Mouse (Mus musculus) natural killer cell, adult 2 months (primary cell): Measurements from ENCODE around the gene Bfar.
"Not testable (repeated sequence)": the region's sequence is repeated elsewhere in the genome, so short reads cannot be mapped to it uniquely, and the experiment has no call there.

Experiments
- DNase-seq, 2 experiments: peaks; one replicate each; pipeline ENCODE4 v3.0.0; 2022; ENCODE audit warnings: low spot score in 2 of 2

Gene Bfar

DNA sequence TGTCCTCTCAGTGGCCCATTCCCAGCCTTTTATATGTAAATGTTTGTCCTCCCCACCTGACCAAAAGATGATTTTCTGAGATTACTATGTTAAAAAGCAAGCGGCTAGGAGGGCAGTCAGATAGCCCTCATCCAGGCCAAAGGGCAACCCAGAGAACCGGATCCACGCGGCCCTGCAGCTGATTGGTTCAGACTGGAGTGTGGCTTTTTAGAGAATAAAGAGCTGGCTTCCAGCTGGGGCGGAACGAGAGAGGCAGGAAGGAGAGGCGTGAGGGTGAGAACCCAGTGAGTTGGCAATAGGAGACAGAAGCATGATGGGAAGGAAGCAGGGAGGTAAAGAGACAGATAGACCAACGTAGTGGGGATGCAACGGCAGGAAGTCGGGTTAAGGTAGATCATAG, 51.3 kb downstream of the Bfar start:
- no peak for DNase-seq

DNA sequence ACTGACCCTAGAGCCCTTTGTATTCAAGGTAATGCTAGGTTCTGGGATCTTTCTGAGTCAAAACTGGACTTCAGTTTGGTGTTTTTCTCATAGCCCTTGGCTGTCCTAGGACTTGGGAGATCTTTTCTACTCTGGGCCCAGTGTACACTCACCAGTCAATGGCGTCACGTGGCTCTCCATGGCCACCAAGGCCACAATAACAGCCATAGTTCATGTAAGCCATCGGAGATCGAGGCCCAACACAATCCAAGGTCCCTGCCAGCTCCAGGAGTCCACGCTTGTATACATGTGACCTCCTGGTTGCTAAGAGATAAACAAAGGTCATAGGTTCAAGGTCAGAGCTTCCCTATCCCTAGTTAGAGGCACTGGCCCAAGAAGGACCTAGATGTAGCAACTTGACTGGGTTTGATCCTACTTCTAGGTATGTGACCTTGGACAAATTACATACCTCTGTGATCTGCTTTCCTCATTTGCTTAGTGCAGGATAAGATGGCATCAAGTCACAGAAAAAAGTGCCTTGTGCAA, 56.2 kb downstream of the Bfar start:
- DNase-seq, result no peak

DNA sequence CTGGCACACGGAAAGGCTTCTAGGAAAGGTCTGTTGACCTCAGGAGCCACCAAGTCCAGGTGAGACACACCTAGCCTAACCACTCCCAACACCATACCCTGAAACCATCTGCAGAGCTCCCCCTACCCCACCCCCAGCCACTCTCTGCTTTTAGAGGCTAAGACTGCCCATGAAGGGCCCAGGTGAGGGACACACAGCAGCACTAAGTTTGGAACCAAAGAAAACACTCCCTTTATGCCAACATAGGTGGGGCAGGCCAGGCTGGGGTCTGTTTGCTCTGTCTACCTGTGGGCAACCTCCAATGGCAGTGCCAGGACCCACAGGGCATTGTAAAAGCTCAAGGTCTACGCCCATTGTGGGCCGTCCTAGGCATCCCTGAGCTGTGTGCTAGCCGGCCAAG, 57.8 kb downstream of the Bfar start:
- no peak for DNase-seq

DNA sequence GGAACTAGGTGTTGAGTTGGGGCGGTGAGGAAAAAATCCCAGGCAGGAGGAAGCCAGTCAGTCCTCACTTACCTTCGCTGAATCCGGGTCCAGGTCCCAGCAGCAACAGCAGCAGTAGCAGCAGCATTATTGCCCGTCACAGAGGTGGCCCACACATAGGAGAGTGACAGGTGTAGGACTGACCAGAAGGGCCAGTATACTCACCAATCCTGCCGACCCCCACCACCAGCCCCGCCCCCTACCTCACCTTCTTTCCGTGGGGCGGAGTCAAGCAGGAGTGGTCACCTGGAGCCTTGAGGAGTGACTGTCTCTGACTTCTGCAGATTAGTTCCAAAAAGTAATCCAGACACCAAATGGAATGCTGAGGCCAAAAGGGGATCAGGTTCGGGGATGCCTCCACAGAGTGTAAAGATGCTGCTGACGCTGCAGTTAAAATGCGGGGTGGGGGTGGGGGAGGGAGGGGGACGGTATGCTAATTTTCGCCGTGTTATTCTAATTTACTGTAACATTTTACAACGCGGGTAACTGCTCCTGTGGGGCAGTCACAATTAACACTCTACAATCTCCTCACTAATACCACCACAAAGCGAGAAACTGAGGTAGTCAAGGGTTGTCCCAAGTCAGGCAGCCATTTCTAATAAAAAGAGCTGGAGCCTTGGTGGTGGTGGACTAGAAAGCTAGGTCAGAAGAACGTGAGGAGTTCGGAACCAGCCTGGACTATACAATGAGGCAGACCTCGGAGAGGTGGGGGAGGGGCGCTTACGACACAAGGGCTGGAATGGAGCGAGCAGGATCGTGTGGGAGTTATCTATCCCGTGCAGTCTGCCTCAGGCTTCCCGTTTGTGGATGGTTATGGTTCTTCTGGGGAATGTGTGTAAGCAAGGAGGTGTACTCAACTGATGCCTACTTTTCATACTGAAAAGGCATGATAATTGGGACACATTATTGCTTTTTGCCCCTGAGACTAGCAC, 58.9 kb downstream of the Bfar start, which contains the start of gene Pla2g10:
Gene Pla2g10, minus strand, starts transcription at position 699 of the 971 bp plus-strand sequence.
- DNase-seq, result no peak

DNA sequence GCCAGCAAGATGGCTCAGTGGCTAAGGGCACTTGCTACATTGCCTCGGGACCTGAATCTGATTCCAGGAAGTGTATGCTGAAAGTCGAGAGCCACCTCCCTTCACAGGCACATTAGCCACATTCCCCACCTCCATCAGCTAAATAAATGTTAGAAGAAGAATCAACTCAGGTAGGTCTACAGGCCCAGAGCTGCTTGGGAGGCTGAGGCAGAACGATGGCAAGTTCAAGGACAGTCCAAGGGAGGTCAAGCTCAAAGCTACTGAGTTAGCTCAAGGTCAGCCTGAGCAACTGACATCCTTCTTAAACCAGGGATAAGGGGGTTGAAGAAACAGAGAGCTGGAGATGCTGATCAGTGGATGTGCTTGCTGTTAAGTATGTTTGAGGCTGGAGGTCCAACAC, 61.1 kb downstream of the Bfar start:
- no peak for DNase-seq

DNA sequence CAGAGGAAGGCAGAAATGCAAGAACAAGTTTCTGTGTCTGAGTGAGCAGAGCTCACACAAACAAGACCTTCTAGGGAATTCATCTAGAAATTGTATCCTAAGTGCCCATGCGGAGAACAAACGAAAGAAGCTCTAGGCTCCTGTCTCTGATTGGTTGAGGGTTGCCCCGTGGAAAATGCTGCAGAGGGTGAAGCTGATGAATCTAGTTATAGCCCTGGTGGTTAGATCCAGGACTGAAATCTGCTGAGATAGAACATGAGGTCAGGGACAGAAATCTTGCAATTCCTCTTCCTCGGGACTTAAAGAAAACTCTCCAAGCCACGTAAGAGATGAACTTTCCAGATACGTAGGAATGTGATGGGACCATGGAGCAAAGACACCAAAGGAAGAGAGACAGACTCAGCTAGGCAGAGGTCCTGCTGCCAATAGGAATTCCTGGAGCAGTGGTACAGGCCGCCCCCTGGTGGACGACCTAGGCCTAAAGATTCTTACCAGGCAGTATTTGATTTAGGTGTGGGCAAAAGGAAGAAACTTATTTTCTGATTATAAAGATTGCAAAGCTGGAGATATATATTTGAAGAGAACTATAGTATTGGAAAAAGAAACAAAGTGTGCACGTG, 62.0 kb downstream of the Bfar start:
- DNase-seq, result peak; percentile 28 to 53

DNA sequence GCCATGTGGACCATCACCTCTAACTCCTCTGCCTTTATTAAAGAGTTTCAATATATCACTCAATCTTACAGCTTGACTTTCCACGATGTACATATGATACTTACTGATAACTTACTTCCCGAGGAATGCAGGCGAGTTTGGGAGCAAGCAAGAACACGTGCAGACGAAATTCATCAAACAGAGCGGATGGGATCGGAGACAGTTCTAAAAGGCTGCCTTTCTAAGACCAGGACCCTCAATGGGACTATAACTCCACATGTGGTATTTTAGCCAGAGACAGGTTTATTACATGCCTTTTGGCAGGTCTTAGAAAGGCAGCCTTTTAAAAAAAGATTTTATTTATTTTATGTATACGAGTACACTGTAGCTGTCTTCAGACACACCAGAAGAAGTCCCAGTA, 64.3 kb downstream of the Bfar start:
- DNase-seq, result no peak

DNA sequence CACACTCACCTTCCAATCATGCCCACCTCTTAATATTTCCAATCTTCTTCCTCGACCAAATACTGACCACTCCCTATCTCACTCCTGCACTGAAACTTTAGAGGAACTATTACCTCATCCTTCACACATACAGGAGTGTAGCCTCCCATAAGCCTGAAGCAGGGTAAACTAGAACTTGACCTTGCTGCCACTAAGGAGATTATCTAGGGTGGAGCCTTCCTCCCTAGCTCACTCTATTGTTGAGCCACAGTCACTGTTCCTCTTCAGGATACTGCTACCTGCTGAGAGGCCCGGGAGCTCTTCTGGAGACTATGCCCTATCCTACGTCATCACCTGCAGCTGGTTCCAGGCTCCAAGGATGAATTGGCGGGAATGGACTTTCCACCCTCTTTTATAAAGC, 67.4 kb downstream of the Bfar start:
- DNase-seq, result not testable (repeated sequence)

DNA sequence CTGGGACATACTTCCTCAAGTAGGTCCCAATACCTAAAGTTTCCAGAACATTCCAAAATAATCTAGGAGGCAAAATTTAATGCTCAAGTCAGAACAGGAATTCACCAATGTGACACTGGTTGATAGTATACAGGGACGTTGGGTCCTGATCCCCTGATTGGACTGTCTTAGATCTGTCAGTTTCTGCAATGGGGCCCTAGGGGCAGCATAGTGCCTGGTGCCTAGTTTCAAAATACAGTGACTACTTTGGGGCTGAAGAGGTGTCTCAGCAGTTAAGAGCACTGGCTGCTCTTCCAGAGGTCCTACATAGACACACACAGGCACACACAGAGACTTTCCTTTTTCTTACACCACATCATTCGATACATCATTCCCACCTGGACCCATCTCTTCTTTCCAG, 69.2 kb downstream of the Bfar start:
- no peak for DNase-seq

DNA sequence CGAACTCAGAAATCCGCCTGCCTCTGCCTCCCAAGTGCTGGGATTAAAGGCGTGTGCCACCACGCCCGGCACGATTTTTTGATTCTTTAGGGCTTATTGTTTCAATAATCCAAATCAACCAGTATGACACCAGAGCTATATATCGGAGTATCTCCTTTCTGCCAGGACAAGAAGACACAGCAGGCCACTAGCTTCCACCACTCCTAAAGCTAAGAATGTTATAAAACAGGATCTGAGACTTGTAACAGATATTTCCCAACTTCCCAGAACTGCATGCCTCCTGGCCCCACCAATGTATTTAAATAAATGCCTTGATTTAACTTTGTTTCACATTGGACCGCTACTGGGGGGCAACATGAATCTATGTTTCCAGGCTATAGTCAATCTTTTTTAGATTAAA, 76.0 kb downstream of the Bfar start:
- DNase-seq, result no peak

DNA sequence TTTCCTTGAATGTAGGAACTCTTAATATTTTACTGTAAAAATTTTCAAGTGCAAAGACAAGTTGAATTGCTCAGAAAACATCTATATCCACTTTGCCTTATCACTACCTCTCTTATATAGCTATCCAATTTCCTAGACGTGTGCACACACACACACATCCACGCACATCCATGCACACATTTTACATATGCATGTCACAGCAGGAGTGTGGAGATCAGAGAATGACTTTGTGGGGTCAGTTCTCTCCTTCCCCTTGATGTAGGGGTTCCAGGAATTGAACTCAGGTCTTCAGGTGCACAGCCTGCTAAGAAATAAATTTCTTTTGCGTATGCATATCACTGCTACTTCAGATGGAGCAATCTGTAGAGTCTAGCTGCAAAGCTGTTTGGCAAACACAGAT, 76.5 kb downstream of the Bfar start:
- no peak for DNase-seq

DNA sequence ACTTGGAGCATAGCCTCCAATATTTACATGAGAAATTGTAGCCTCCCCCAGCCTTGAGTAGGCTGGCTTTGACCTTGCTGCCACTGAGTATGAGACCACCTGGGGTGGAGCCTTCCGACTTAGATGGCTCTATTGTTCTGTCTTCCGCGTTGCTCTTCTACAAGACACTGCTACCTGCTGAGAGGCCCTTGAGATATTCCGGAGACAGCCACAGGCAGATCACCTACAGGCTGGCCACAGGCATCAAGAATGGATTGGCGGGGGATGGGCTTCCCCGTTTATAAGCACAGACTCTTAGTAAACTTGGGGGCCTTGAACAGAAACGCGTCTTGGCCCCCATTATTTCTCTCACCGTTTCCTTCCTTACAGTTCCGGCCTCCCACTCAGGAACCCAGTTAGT, 77.2 kb downstream of the Bfar start:
- not testable (repeated sequence) for DNase-seq

DNA sequence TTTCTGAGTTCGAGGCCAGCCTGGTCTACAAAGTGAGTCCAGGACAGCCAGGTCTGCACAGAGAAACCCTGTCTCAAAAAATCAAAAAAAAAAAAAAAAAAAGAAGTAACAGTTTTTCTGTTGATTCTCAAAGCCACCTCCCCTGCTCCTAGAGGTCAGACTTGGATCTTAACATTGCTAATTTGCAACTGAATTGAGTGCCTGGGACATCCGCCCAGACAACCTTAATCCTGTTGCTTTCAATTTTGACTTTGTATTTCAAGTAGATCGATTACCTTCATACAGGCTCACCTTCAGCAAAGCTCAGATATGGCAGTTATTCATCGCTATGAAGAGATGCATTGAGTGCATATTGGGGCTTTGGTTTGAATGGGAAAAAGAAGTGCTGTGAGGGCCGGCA, 77.6 kb downstream of the Bfar start:
- no peak for DNase-seq

DNA sequence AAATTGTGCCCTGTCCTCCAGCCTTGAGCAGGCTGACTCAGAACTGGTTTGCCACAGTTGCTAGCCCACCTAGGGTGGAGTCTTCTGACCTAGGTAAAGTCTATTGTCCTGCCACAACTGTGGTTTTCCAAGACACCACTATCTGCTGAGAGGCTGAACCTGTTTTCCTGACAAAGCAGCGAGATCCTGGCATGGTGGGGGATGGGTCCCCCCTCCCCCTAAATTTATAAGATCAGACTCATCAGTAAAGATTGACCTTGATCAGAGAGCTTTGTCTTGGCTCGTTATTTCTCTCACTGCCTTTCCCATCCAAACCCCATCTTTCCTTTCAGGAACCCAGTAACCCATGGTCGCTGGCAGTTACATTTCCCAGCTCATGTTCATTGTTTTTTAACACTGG, 78.3 kb downstream of the Bfar start:
- DNase-seq, result no peak

DNA sequence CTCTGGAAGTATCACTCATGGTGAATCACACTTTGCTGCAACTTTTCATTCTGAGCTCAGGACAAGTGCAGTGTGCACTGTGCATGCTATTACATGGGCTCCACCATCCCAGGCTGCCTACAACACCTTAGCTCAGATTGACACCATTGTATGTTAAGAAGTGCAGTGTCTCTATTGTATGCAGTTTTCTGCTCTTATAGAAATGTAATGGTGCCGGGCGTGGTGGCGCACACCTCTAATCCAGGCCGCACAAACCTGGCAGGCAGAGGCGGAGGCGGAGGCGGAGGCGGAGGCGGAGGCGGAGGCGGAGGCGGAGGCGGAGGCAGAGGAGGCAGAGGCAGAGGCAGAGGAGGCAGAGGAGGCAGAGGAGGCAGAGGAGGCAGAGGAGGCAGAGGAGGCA, 79.0 kb downstream of the Bfar start:
- DNase-seq, result no peak
